Mouse (Mus musculus) kidney, adult 8-10 months (tissue): ENCODE results near the gene Map6.

Experiments used
- DNase-seq, 2 experiments: peaks; one replicate each; pipeline ENCODE4 v3.0.0; 2022

The Map6 gene

GRCm38 (mm10) chr7:99267251-99267896 lies at the start of gene Map6:
Gene Map6 (plus strand): TSS chr7:99267447.
- DNase-seq, result no peak

- peak; percentile 30 to 46 for DNase-seq
Observed at GRCm38 (mm10) chr7:99224225-99224624, 43.0 kb upstream of the Map6 start.

- peak; percentile 88 to 94 for DNase-seq
Observed at GRCm38 (mm10) chr7:99224648-99225190, 42.5 kb upstream of the Map6 start.

- peak; percentile 37 to 57 for DNase-seq
Observed at GRCm38 (mm10) chr7:99225421-99225820, 41.8 kb upstream of the Map6 start.

- no peak for DNase-seq
Observed at GRCm38 (mm10) chr7:99226662-99227061, 40.6 kb upstream of the Map6 start.

- no peak for DNase-seq
Observed at GRCm38 (mm10) chr7:99227267-99227666, 40.0 kb upstream of the Map6 start.

- DNase-seq, result no peak
Observed at GRCm38 (mm10) chr7:99228825-99229224, 38.4 kb upstream of the Map6 start.

- peak; percentile 34 to 62 for DNase-seq
Observed at GRCm38 (mm10) chr7:99229411-99229810, 37.8 kb upstream of the Map6 start.

- DNase-seq, result peak; percentile 65 to 78
Observed at GRCm38 (mm10) chr7:99230061-99230747, 37.0 kb upstream of the Map6 start.

GRCm38 (mm10) chr7:99232571-99232970 lies 34.7 kb upstream of the Map6 start:
- DNase-seq, result no peak

- DNase-seq, result no peak
Observed at GRCm38 (mm10) chr7:99234916-99235315, 32.3 kb upstream of the Map6 start.

- no peak for DNase-seq
Observed at GRCm38 (mm10) chr7:99235657-99236056, 31.6 kb upstream of the Map6 start.

- peak in 1 of 2 experiments; percentile 23 for DNase-seq
Observed at GRCm38 (mm10) chr7:99236888-99237660, 30.2 kb upstream of the Map6 start.

- DNase-seq, result no peak
Observed at GRCm38 (mm10) chr7:99238417-99238816, 28.8 kb upstream of the Map6 start, which contains the start of gene Mogat2. Gene Mogat2 (minus strand): TSS chr7:99238619.

GRCm38 (mm10) chr7:99242097-99242496 lies 25.1 kb upstream of the Map6 start:
- DNase-seq, result no peak

- DNase-seq, result no peak
Observed at GRCm38 (mm10) chr7:99248157-99248742, 19.0 kb upstream of the Map6 start.

GRCm38 (mm10) chr7:99248906-99249581 lies 18.2 kb upstream of the Map6 start:
- DNase-seq, result no peak

GRCm38 (mm10) chr7:99249582-99249911 lies 17.7 kb upstream of the Map6 start:
- peak; percentile 24 to 41 for DNase-seq

- no peak for DNase-seq
Observed at GRCm38 (mm10) chr7:99250386-99250785, 16.9 kb upstream of the Map6 start.

GRCm38 (mm10) chr7:99255006-99255405 lies 12.2 kb upstream of the Map6 start:
- no peak for DNase-seq

- DNase-seq, result no peak
Observed at GRCm38 (mm10) chr7:99261900-99262299, 5.3 kb upstream of the Map6 start.

GRCm38 (mm10) chr7:99263509-99263908 lies 3.7 kb upstream of the Map6 start:
- no peak for DNase-seq

- DNase-seq, result no peak
Observed at GRCm38 (mm10) chr7:99264597-99264996, 2.6 kb upstream of the Map6 start.
